Comparison of ENCODE assay signal across 19 mouse cellular contexts in genomic region chr5:35459760-35460159, GRCm38 (mm10).
DNase-seq lines count a peak whose midpoint lies in the region; ATAC-seq and TF ChIP-seq lines count a peak whose summit lies in the region.
"Had no signal": no experiment of that assay in that cellular context is flagged by ENCODE, and none has a peak within 500 bp of the region (broad histone marks: within the 10 kb centered on the region; RNA-seq: fewer than 3 reads in every experiment).

No protein-coding gene starts in this region.

- no peak overlapping the region for H3K9ac ChIP-seq in intestine, postnatal 0 days (ENCODE audit: low read depth, low read length)
- no peak overlapping the region for H3K9ac ChIP-seq in intestine, embryonic 15.5 days
- no peak overlapping the region for H3K9ac ChIP-seq in lung, embryonic 14.5 days
- no peak overlapping the region for H3K9ac ChIP-seq in ES-Bruce4 (ENCODE audit: low read depth, poor library complexity, severe bottlenecking)
- H3K9ac ChIP-seq: hindbrain, embryonic 13.5 days; limb, embryonic 15.5 days; midbrain, embryonic 12.5 days; stomach, embryonic 15.5 days had no signal

- no peaks in the 10 kb centered on the region for H3K27me3 ChIP-seq in intestine, postnatal 0 days (replicated peaks; ENCODE audit: control insufficient read depth, insufficient read depth, low read length)
- peaks cover 9% of the 10 kb centered on the region for H3K27me3 ChIP-seq in intestine, embryonic 15.5 days (replicated peaks)
- H3K27me3 ChIP-seq in lung, embryonic 14.5 days (ENCODE audit: insufficient read depth, low read length): no peaks in the 10 kb centered on the region
- no peaks in the 10 kb centered on the region for H3K27me3 ChIP-seq in ES-Bruce4 (ENCODE audit: control insufficient read depth, insufficient read depth, low read length, poor library complexity, severe bottlenecking)

- DNase-seq in lung, embryonic 14.5 days: no peak
- no peak for DNase-seq in lung, adult 2 months
- peak; percentile 5 for DNase-seq in induced T-regulatory cell, adult 2 months (ENCODE audit: low read depth)
- no peak for DNase-seq in frontal cortex, postnatal 14 days (ENCODE audit: low spot score in 2 of 2)
- DNase-seq in urinary bladder, adult 18-20 months (ENCODE audit: low spot score in 2 of 2): no peak
- DNase-seq: cerebellum, adult 11-12 months; cerebellum, postnatal 36 days; heart, adult 11 months; kidney, adult 18-20 months; layer of hippocampus, adult 9-11 months; spleen, adult 18-20 months had no signal

- peak; percentile 33 for TF ChIP-seq CTCF in intestine, postnatal 0 days (IDR thresholded peaks at IDR 0.05; ENCODE audit: low read depth)
- TF ChIP-seq CTCF in lung, embryonic 14.5 days (IDR thresholded peaks at IDR 0.05; ENCODE audit: low read depth): peak; percentile 37
- no peak for TF ChIP-seq CTCF in lung, adult 2 months (IDR thresholded peaks at IDR 0.05; ENCODE audit: insufficient read depth, low read length)
- TF ChIP-seq CTCF in ES-Bruce4 (IDR thresholded peaks at IDR 0.05; ENCODE audit: low read depth, low read length): peak; percentile 63

- no peak for TF ChIP-seq EP300 in ES-Bruce4 (IDR thresholded peaks at IDR 0.05; ENCODE audit: insufficient read depth, low read depth, low read length)

- 74% methylated on average over 4 of the region's 4 CpGs for WGBS in intestine, postnatal 0 days
- WGBS in intestine, embryonic 15.5 days: 74% methylated on average over 4 of the region's 4 CpGs
- WGBS in lung, embryonic 14.5 days: 72% methylated on average over 4 of the region's 4 CpGs
- WGBS in lung, adult 2 months: 71% methylated on average over 4 of the region's 4 CpGs

- H3K36me3 ChIP-seq in intestine, postnatal 0 days (ENCODE audit: control insufficient read depth, insufficient read depth): no peaks in the 10 kb centered on the region
- H3K36me3 ChIP-seq in intestine, embryonic 15.5 days: no peaks in the 10 kb centered on the region
- H3K36me3 ChIP-seq in lung, embryonic 14.5 days (ENCODE audit: insufficient read depth): no peaks in the 10 kb centered on the region
- H3K36me3 ChIP-seq in ES-Bruce4 (ENCODE audit: control insufficient read depth, insufficient read depth, low read length, poor library complexity, severe bottlenecking): no peaks in the 10 kb centered on the region
- H3K36me3 ChIP-seq: hindbrain, embryonic 13.5 days; limb, embryonic 15.5 days; midbrain, embryonic 12.5 days; stomach, embryonic 15.5 days had no signal

- H3K4me1 ChIP-seq in intestine, postnatal 0 days (replicated peaks; ENCODE audit: control insufficient read depth, insufficient read depth, low read length): no peaks in the 10 kb centered on the region
- H3K4me1 ChIP-seq in intestine, embryonic 15.5 days (replicated peaks): no peaks in the 10 kb centered on the region
- no peaks in the 10 kb centered on the region for H3K4me1 ChIP-seq in lung, embryonic 14.5 days (ENCODE audit: insufficient read depth)
- no peaks in the 10 kb centered on the region for H3K4me1 ChIP-seq in lung, adult 2 months (ENCODE audit: control insufficient read depth, insufficient read depth, low read length)
- H3K4me1 ChIP-seq in ES-Bruce4 (ENCODE audit: control insufficient read depth, insufficient read depth, low read length): no peaks in the 10 kb centered on the region
- H3K4me1 ChIP-seq: limb, embryonic 15.5 days; stomach, embryonic 15.5 days had no signal

- H3K27ac ChIP-seq in intestine, postnatal 0 days (ENCODE audit: low read depth, low read length): no peak overlapping the region
- no peak overlapping the region for H3K27ac ChIP-seq in intestine, embryonic 15.5 days
- H3K27ac ChIP-seq in lung, embryonic 14.5 days (ENCODE audit: low read depth): no peak overlapping the region
- H3K27ac ChIP-seq in ES-Bruce4 (ENCODE audit: insufficient read depth, low read length): no peak overlapping the region
- H3K27ac ChIP-seq: hindbrain, embryonic 13.5 days; limb, embryonic 15.5 days; midbrain, embryonic 12.5 days; stomach, embryonic 15.5 days had no signal

- no peak for TF ChIP-seq POLR2A in lung, adult 2 months (IDR thresholded peaks at IDR 0.05; ENCODE audit: borderline replicate concordance, extremely low read depth, low read depth, low read length)
- no peak for TF ChIP-seq POLR2A in ES-Bruce4 (IDR thresholded peaks at IDR 0.05; ENCODE audit: insufficient read depth, low read length)

- H3K4me3 ChIP-seq in intestine, postnatal 0 days (ENCODE audit: low read depth, low read length): no peak overlapping the region
- no peak overlapping the region for H3K4me3 ChIP-seq in intestine, embryonic 15.5 days (replicated peaks)
- H3K4me3 ChIP-seq in lung, embryonic 14.5 days (ENCODE audit: low read depth, low read length): no peak overlapping the region
- H3K4me3 ChIP-seq in lung, adult 2 months (replicated peaks; ENCODE audit: extremely low read depth, low read depth, low read length): no peak overlapping the region
- no peak overlapping the region for H3K4me3 ChIP-seq in ES-Bruce4 (ENCODE audit: low read depth, low read length)
- H3K4me3 ChIP-seq: hindbrain, embryonic 13.5 days; limb, embryonic 15.5 days; midbrain, embryonic 12.5 days; myocyte; stomach, embryonic 15.5 days had no signal

- no peak overlapping the region for H3K4me2 ChIP-seq in intestine, postnatal 0 days (replicated peaks; ENCODE audit: low read depth)
- H3K4me2 ChIP-seq in intestine, embryonic 15.5 days (replicated peaks): no peak overlapping the region
- H3K4me2 ChIP-seq in lung, embryonic 14.5 days: no peak overlapping the region
- H3K4me2 ChIP-seq: hindbrain, embryonic 13.5 days; limb, embryonic 15.5 days; midbrain, embryonic 12.5 days; stomach, embryonic 15.5 days had no signal

- no peaks in the 10 kb centered on the region for H3K9me3 ChIP-seq in intestine, postnatal 0 days (ENCODE audit: control insufficient read depth)
- no peaks in the 10 kb centered on the region for H3K9me3 ChIP-seq in intestine, embryonic 15.5 days
- H3K9me3 ChIP-seq in lung, embryonic 14.5 days (ENCODE audit: low read depth, low read length): no peaks in the 10 kb centered on the region
- no peaks in the 10 kb centered on the region for H3K9me3 ChIP-seq in ES-Bruce4 (replicated peaks; ENCODE audit: control insufficient read depth, insufficient read depth, low read length, poor library complexity, severe bottlenecking)
- H3K9me3 ChIP-seq: hindbrain, embryonic 13.5 days; limb, embryonic 15.5 days; midbrain, embryonic 12.5 days; stomach, embryonic 15.5 days had no signal

- ATAC-seq in intestine, postnatal 0 days: no peak
- ATAC-seq in intestine, embryonic 15.5 days: no peak
- ATAC-seq in lung, embryonic 14.5 days (ENCODE audit: insufficient read depth): no peak
